Mouse (Mus musculus) lung, embryonic 16.5 days (tissue): Measurements from ENCODE around the gene Cyp24a1. TPM values are rescaled to one million over a fixed set of nuclear protein-coding genes. Genes with fewer than 3 reads are reported as not detected.
A peak's percentile ranks its signal among the peaks of the same experiment; 100 is the strongest.

Experiments used
- ATAC-seq: fragments of 200-750 bp; cut with Nextera tagmentation; 2 replicates; pipeline ENCODE4 v1.8.0; 2017; ENCODE audit warnings: low read depth, mild to moderate bottlenecking, moderate library complexity
- H3K27ac ChIP-seq: fragments of 300-500 bp; sonication (generic); 2 replicates; pipeline ENCODE4 v1.5.1; 2014; ENCODE audit warnings: mild to moderate bottlenecking, control low read depth, low read length
- H3K27me3 ChIP-seq: fragments of 300-500 bp; sonication (generic); 2 replicates; pipeline ENCODE4 v1.6.1; 2014; ENCODE audit warnings: low read depth, low read length, mixed read lengths; ENCODE audit not compliant: control insufficient read depth, insufficient read depth
- H3K36me3 ChIP-seq: fragments of 300-500 bp; sonication (generic); 2 replicates; pipeline ENCODE4 v1.6.1; 2014; ENCODE audit warnings: low read length; ENCODE audit not compliant: control insufficient read depth, insufficient read depth
- H3K4me1 ChIP-seq: fragments of 300-500 bp; sonication (generic); replicated peaks from 2 replicates; pipeline ENCODE4 v1.6.1; 2014; ENCODE audit warnings: low read length, mixed read lengths; ENCODE audit not compliant: control insufficient read depth, insufficient read depth
- H3K4me2 ChIP-seq: fragments of 300-500 bp; sonication (generic); 2 replicates; pipeline ENCODE4 v1.6.1; 2014; ENCODE audit warnings: low read depth, low read length, control low read depth
- H3K4me3 ChIP-seq: fragments of 300-500 bp; sonication (generic); 2 replicates; pipeline ENCODE4 v1.5.1; 2014; ENCODE audit warnings: mild to moderate bottlenecking, low read length, control low read depth
- H3K9ac ChIP-seq: fragments of 300-500 bp; sonication (generic); 2 replicates; pipeline ENCODE4 v1.6.1; 2014; ENCODE audit warnings: low read length, control low read depth
- H3K9me3 ChIP-seq: fragments of 300-500 bp; sonication (generic); 2 replicates; pipeline ENCODE4 v1.6.1; 2016; ENCODE audit warnings: low read length; ENCODE audit not compliant: control insufficient read depth
- WGBS: fragments of 180-500 bp; shearing (Covaris S2); extraction: QIAGEN DNeasy Blood & Tissue Kit; methylation state at CpG from one replicate; pipeline ENCODE4 v1.1.7; 2014; 5-methylcytosine and 5-hydroxymethylcytosine counted together
- polyA plus RNA-seq: library from polyadenylated mRNA; unstranded; fragments of >200 nt; fragmentation: Nextera tagmentation; extraction: Ambion mirVana; gene quantifications from 2 replicates; pipeline ENCODE4 v1.2.1, GENCODE M21; 2015

The Cyp24a1 gene
- polyA plus RNA-seq, 1 experiment from 2014 or later, result not detected

GRCm38 (mm10) chr2:170503983-170504382, 7.0 kb upstream of the Cyp24a1 start:
- ATAC-seq, result no peak
- H3K27me3 ChIP-seq, result peaks cover 2% of the 10 kb centered on the region
- no peaks in the 10 kb centered on the region for H3K36me3 ChIP-seq
- WGBS, result 19% methylated on average over 4 of the region's 4 CpGs
- H3K4me2 ChIP-seq, result no peak overlapping the region
- peaks cover 5% of the 10 kb centered on the region for H3K4me1 ChIP-seq
- no peak overlapping the region for H3K27ac ChIP-seq
- no peak overlapping the region for H3K4me3 ChIP-seq
- H3K9ac ChIP-seq, result no peak overlapping the region
- H3K9me3 ChIP-seq, result no peaks in the 10 kb centered on the region

GRCm38 (mm10) chr2:170503343-170503742, 6.4 kb upstream of the Cyp24a1 start:
- Histone ChIP-seq H3K9ac (no peak overlapping the region), H3K9me3 (no peaks in the 10 kb centered on the region), H3K27ac (no peak overlapping the region), H3K4me3 (no peak overlapping the region), H3K36me3 (no peaks in the 10 kb centered on the region), H3K4me2 (no peak overlapping the region), H3K27me3 (peaks cover 9% of the 10 kb centered on the region), H3K4me1 (peaks cover 1% of the 10 kb centered on the region; the same call in 1 of the 2 replicates)
- 38% methylated on average over 8 of the region's 8 CpGs for WGBS
- no peak for ATAC-seq

- 16% methylated on average over 8 of the region's 8 CpGs for WGBS
- Histone ChIP-seq H3K27ac (no peak overlapping the region), H3K36me3 (no peaks in the 10 kb centered on the region), H3K27me3 (peaks cover 61% of the 10 kb centered on the region), H3K9ac (no peak overlapping the region), H3K4me2 (no peak overlapping the region), H3K9me3 (no peaks in the 10 kb centered on the region), H3K4me3 (no peak overlapping the region), H3K4me1 (peaks cover 4% of the 10 kb centered on the region)
- ATAC-seq, result no peak
Observed at GRCm38 (mm10) chr2:170498011-170498410, 1.1 kb upstream of the Cyp24a1 start.

- Histone ChIP-seq H3K4me2 (peak within 1 kb of the TSS; percentile 37), H3K4me1 (peaks cover 4% of the 10 kb centered on the region), H3K27me3 (peaks cover 63% of the 10 kb centered on the region), H3K27ac (no peak within 1 kb of the TSS), H3K9ac (no peak within 1 kb of the TSS), H3K36me3 (no peaks in the 10 kb centered on the region), H3K4me3 (peak within 1 kb of the TSS; percentile 25; the same call in 1 of the 2 replicates), H3K9me3 (no peaks in the 10 kb centered on the region)
- WGBS, result under 1% methylated on average over 46 of the region's 46 CpGs
- peak; percentile 63; the same call in 1 of the 2 replicates for ATAC-seq
Observed at GRCm38 (mm10) chr2:170496154-170496930, 603 bp downstream of the Cyp24a1 start, which contains the start of gene Pfdn4. Gene Pfdn4 (plus strand): TSS chr2:170496428.

GRCm38 (mm10) chr2:170494784-170495710, 1.9 kb downstream of the Cyp24a1 start:
- peaks cover 65% of the 10 kb centered on the region for H3K27me3 ChIP-seq
- WGBS, result 8% methylated on average over 31 of the region's 31 CpGs
- H3K4me1 ChIP-seq, result peaks cover 4% of the 10 kb centered on the region
- no peak for ATAC-seq
- H3K4me3 ChIP-seq, result no peak overlapping the region
- H3K36me3 ChIP-seq, result no peaks in the 10 kb centered on the region
- no peaks in the 10 kb centered on the region for H3K9me3 ChIP-seq
- no peak overlapping the region for H3K4me2 ChIP-seq
- H3K9ac ChIP-seq, result no peak overlapping the region
- H3K27ac ChIP-seq, result no peak overlapping the region

- no peaks in the 10 kb centered on the region for H3K9me3 ChIP-seq
- no peak overlapping the region for H3K4me3 ChIP-seq
- no peak for ATAC-seq
- no peaks in the 10 kb centered on the region for H3K36me3 ChIP-seq
- 64% methylated on average over 26 of the region's 26 CpGs for WGBS
- no peak overlapping the region for H3K4me2 ChIP-seq
- no peaks in the 10 kb centered on the region for H3K4me1 ChIP-seq
- peaks cover 10% of the 10 kb centered on the region; the same call in 1 of the 2 replicates for H3K27me3 ChIP-seq
- no peak overlapping the region for H3K9ac ChIP-seq
- no peak overlapping the region for H3K27ac ChIP-seq
Observed at GRCm38 (mm10) chr2:170487890-170488502, 8.9 kb downstream of the Cyp24a1 start.

GRCm38 (mm10) chr2:170487202-170487601, 9.7 kb downstream of the Cyp24a1 start:
- Histone ChIP-seq H3K4me3 (no peak overlapping the region), H3K4me1 (no peaks in the 10 kb centered on the region), H3K27me3 (peaks cover 8% of the 10 kb centered on the region; the same call in 1 of the 2 replicates), H3K9me3 (no peaks in the 10 kb centered on the region), H3K4me2 (no peak overlapping the region), H3K36me3 (no peaks in the 10 kb centered on the region), H3K9ac (no peak overlapping the region), H3K27ac (no peak overlapping the region)
- 71% methylated on average over 7 of the region's 7 CpGs for WGBS
- no peak for ATAC-seq

- Histone ChIP-seq H3K9ac (no peak overlapping the region), H3K27me3 (peaks cover 6% of the 10 kb centered on the region; the same call in 1 of the 2 replicates), H3K9me3 (no peaks in the 10 kb centered on the region), H3K36me3 (no peaks in the 10 kb centered on the region), H3K4me2 (no peak overlapping the region), H3K4me1 (no peaks in the 10 kb centered on the region), H3K27ac (no peak overlapping the region), H3K4me3 (no peak overlapping the region)
- 57% methylated on average over 11 of the region's 11 CpGs for WGBS
- ATAC-seq, result no peak
Observed at GRCm38 (mm10) chr2:170483914-170484313, 13.0 kb downstream of the Cyp24a1 start.
